Mouse (Mus musculus) liver, embryonic 13.5 days (tissue): ENCODE measurements around the gene Lhfpl4. TPM values are rescaled to one million over a fixed set of nuclear protein-coding genes. Genes with fewer than 3 reads are reported as not detected.
A peak's percentile ranks its signal among the peaks of the same experiment; 100 is the strongest.

ENCODE experiments used
- ATAC-seq: fragments of 200-750 bp; cut with Nextera tagmentation; 2 replicates; pipeline ENCODE4 v1.8.0; 2017; ENCODE audit warnings: low read depth, mild to moderate bottlenecking, moderate number of reproducible peaks, moderate library complexity
- DNase-seq: peaks from one replicate; pipeline ENCODE4 v3.0.0; 2022
- H3K27ac ChIP-seq: fragments of 300-500 bp; sonication (generic); 2 replicates; pipeline ENCODE4 v1.5.1; 2015; ENCODE audit warnings: moderate library complexity, mild to moderate bottlenecking, inconsistent platforms
- H3K27me3 ChIP-seq: fragments of 300-500 bp; sonication (generic); 2 replicates; pipeline ENCODE4 v1.6.1; 2015; ENCODE audit warnings: mild to moderate bottlenecking, inconsistent platforms
- H3K36me3 ChIP-seq: fragments of 300-500 bp; sonication (generic); 2 replicates; pipeline ENCODE4 v1.6.1; 2015; ENCODE audit warnings: mild to moderate bottlenecking, inconsistent platforms
- H3K4me1 ChIP-seq: fragments of 300-500 bp; sonication (generic); replicated peaks from 2 replicates; pipeline ENCODE4 v1.6.1; 2015; ENCODE audit warnings: inconsistent platforms
- H3K4me2 ChIP-seq: fragments of 300-500 bp; sonication (generic); 2 replicates; pipeline ENCODE4 v1.6.1; 2015; ENCODE audit warnings: inconsistent platforms, mild to moderate bottlenecking, moderate library complexity
- H3K4me3 ChIP-seq: fragments of 300-500 bp; sonication (generic); replicated peaks from 2 replicates; pipeline ENCODE4 v1.5.1; 2015; ENCODE audit warnings: mild to moderate bottlenecking, inconsistent platforms
- H3K9ac ChIP-seq: fragments of 300-500 bp; sonication (generic); 2 replicates; pipeline ENCODE4 v1.6.1; 2015; ENCODE audit warnings: mild to moderate bottlenecking, inconsistent platforms
- H3K9me3 ChIP-seq: fragments of 300-500 bp; sonication (generic); replicated peaks from 2 replicates; pipeline ENCODE4 v1.6.1; 2016; ENCODE audit warnings: inconsistent platforms
- WGBS: fragments of 180-500 bp; shearing (Covaris S2); methylation state at CpG from one replicate; pipeline ENCODE4 v1.1.7; 2015; ENCODE audit not compliant: insufficient replicate concordance; 5-methylcytosine and 5-hydroxymethylcytosine counted together
- polyA plus RNA-seq: library from polyadenylated mRNA; unstranded; fragments of >200 nt; fragmentation: Nextera tagmentation; extraction: Ambion mirVana; gene quantifications from 2 replicates; pipeline ENCODE4 v1.2.1, GENCODE M21; 2015

The Lhfpl4 gene
- polyA plus RNA-seq, 1 experiment from 2014 or later, result 0.30 TPM

- ATAC-seq, result no peak
- Histone ChIP-seq H3K27me3 (no peaks in the 10 kb centered on the region), H3K4me3 (no peak overlapping the region), H3K4me1 (no peaks in the 10 kb centered on the region), H3K4me2 (no peak overlapping the region), H3K9me3 (no peaks in the 10 kb centered on the region), H3K36me3 (no peaks in the 10 kb centered on the region), H3K9ac (no peak overlapping the region), H3K27ac (no peak overlapping the region)
- WGBS, result 60% methylated on average over 21 of the region's 21 CpGs
- no peak for DNase-seq
Measured at GRCm38 (mm10) chr6:113184866-113185525, 10.2 kb downstream of the Lhfpl4 start.

GRCm38 (mm10) chr6:113184163-113184562, 11.0 kb downstream of the Lhfpl4 start:
- H3K9me3 ChIP-seq, result no peaks in the 10 kb centered on the region
- no peak overlapping the region for H3K9ac ChIP-seq
- H3K27me3 ChIP-seq, result no peaks in the 10 kb centered on the region
- no peak overlapping the region for H3K27ac ChIP-seq
- H3K4me3 ChIP-seq, result no peak overlapping the region
- H3K36me3 ChIP-seq, result no peaks in the 10 kb centered on the region
- WGBS, result 58% methylated on average over 9 of the region's 9 CpGs
- H3K4me2 ChIP-seq, result no peak overlapping the region
- ATAC-seq (no peak), DNase-seq (no peak)
- H3K4me1 ChIP-seq, result no peaks in the 10 kb centered on the region

- no peaks in the 10 kb centered on the region for H3K4me1 ChIP-seq
- ATAC-seq (no peak), DNase-seq (no peak)
- no peak overlapping the region for H3K4me3 ChIP-seq
- no peaks in the 10 kb centered on the region for H3K9me3 ChIP-seq
- no peak overlapping the region for H3K4me2 ChIP-seq
- H3K36me3 ChIP-seq, result no peaks in the 10 kb centered on the region
- no peak overlapping the region for H3K9ac ChIP-seq
- WGBS, result 31% methylated on average over 4 of the region's 4 CpGs
- no peak overlapping the region for H3K27ac ChIP-seq
- H3K27me3 ChIP-seq, result no peaks in the 10 kb centered on the region
Measured at GRCm38 (mm10) chr6:113179195-113179733, 15.9 kb downstream of the Lhfpl4 start.

- H3K36me3 ChIP-seq, result no peaks in the 10 kb centered on the region
- no peak for DNase-seq
- 23% methylated on average over 13 of the region's 14 CpGs for WGBS
- H3K4me2 ChIP-seq, result no peak overlapping the region
- no peak overlapping the region for H3K4me3 ChIP-seq
- ATAC-seq, result 0 out of 2 replicates have a peak, but pooled peaks have one; percentile 15
- no peaks in the 10 kb centered on the region for H3K27me3 ChIP-seq
- no peak overlapping the region for H3K9ac ChIP-seq
- H3K4me1 ChIP-seq, result no peaks in the 10 kb centered on the region
- H3K9me3 ChIP-seq, result no peaks in the 10 kb centered on the region
- no peak overlapping the region for H3K27ac ChIP-seq
Measured at GRCm38 (mm10) chr6:113178286-113179194, 16.6 kb downstream of the Lhfpl4 start.

GRCm38 (mm10) chr6:113176613-113177012, 18.6 kb downstream of the Lhfpl4 start:
- no peak overlapping the region for H3K27ac ChIP-seq
- ATAC-seq, result no peak
- WGBS, result 75% methylated on average over 8 of the region's 8 CpGs
- H3K27me3 ChIP-seq, result no peaks in the 10 kb centered on the region
- no peak overlapping the region for H3K9ac ChIP-seq
- H3K9me3 ChIP-seq, result no peaks in the 10 kb centered on the region
- H3K4me1 ChIP-seq, result no peaks in the 10 kb centered on the region
- no peak for DNase-seq
- no peaks in the 10 kb centered on the region for H3K36me3 ChIP-seq
- H3K4me3 ChIP-seq, result no peak overlapping the region
- H3K4me2 ChIP-seq, result no peak overlapping the region

- Histone ChIP-seq H3K9me3 (no peaks in the 10 kb centered on the region), H3K27me3 (no peaks in the 10 kb centered on the region), H3K4me1 (no peaks in the 10 kb centered on the region), H3K27ac (no peak overlapping the region), H3K4me3 (no peak overlapping the region), H3K36me3 (no peaks in the 10 kb centered on the region), H3K9ac (no peak overlapping the region), H3K4me2 (no peak overlapping the region)
- 79% methylated on average over 3 of the region's 3 CpGs for WGBS
- DNase-seq (no peak), ATAC-seq (0 out of 2 replicates have a peak, but pooled peaks have one; percentile 19)
Measured at GRCm38 (mm10) chr6:113175469-113175868, 19.7 kb downstream of the Lhfpl4 start.

DNA sequence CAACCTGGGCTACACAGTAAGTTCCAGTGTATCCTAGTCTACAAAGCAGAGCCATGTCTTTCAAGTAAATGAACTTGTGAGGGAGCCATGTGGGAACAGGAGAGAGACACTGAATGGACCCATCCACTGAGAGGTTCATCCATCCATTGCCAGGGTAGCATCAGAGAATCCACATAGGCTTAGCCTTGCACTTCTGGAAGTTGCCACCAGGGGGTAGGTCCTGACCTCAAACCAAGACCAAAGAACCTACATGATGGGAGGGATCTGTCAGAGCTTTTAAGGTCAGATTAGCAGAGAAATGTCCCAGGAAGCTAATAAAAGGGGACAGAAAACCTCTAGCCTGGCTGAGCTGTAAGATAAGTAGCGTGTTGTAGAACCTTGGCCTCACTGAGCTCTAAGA, 22.6 kb downstream of the Lhfpl4 start:
- Histone ChIP-seq H3K4me2 (no peak overlapping the region), H3K9ac (no peak overlapping the region), H3K27me3 (no peaks in the 10 kb centered on the region), H3K27ac (no peak overlapping the region), H3K4me1 (no peaks in the 10 kb centered on the region), H3K9me3 (no peaks in the 10 kb centered on the region), H3K4me3 (no peak overlapping the region), H3K36me3 (no peaks in the 10 kb centered on the region)
- 18% methylated on average over 1 of the region's 1 CpGs for WGBS
- ATAC-seq (no peak), DNase-seq (peak; percentile 24)

- DNase-seq (no peak), ATAC-seq (no peak)
- no peaks in the 10 kb centered on the region for H3K9me3 ChIP-seq
- H3K27me3 ChIP-seq, result no peaks in the 10 kb centered on the region
- H3K9ac ChIP-seq, result no peak overlapping the region
- H3K27ac ChIP-seq, result no peak overlapping the region
- no peak overlapping the region for H3K4me2 ChIP-seq
- H3K4me3 ChIP-seq, result no peak overlapping the region
- no peaks in the 10 kb centered on the region for H3K36me3 ChIP-seq
- H3K4me1 ChIP-seq, result no peaks in the 10 kb centered on the region
Measured at GRCm38 (mm10) chr6:113172011-113172410, 23.2 kb downstream of the Lhfpl4 start.

- H3K9ac ChIP-seq, result no peak overlapping the region
- no peak overlapping the region for H3K4me2 ChIP-seq
- WGBS, result 77% methylated on average over 8 of the region's 8 CpGs
- no peaks in the 10 kb centered on the region for H3K9me3 ChIP-seq
- no peak for DNase-seq
- no peak overlapping the region for H3K4me3 ChIP-seq
- no peaks in the 10 kb centered on the region for H3K4me1 ChIP-seq
- H3K27me3 ChIP-seq, result no peaks in the 10 kb centered on the region
- no peaks in the 10 kb centered on the region for H3K36me3 ChIP-seq
- no peak for ATAC-seq
- no peak overlapping the region for H3K27ac ChIP-seq
Measured at GRCm38 (mm10) chr6:113170651-113171050, 24.5 kb downstream of the Lhfpl4 start.

DNA sequence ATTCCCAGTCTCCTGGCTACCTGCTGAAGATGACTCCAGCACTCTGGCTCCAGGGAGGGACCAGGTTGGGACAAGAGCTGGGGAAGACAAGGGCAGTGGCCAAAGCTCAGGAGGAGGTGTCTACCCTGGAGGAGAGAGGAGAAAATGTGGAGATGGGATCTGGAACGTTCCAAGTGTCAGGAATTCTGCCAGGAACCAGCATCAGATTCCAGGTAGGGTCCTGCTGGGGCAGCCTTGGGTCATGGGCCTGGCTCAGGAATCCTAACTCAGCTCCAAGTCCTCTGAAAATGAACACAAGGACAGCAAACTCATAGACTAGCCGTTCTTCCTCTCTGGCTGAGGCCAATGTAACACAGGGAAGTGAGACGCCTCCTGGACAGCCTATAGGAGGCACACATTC, 25.3 kb downstream of the Lhfpl4 start:
- Histone ChIP-seq H3K36me3 (no peaks in the 10 kb centered on the region), H3K4me1 (no peaks in the 10 kb centered on the region), H3K27ac (no peak overlapping the region), H3K9ac (no peak overlapping the region), H3K4me2 (no peak overlapping the region), H3K4me3 (no peak overlapping the region), H3K27me3 (no peaks in the 10 kb centered on the region), H3K9me3 (no peaks in the 10 kb centered on the region)
- ATAC-seq (no peak), DNase-seq (no peak)
- 43% methylated on average over 3 of the region's 3 CpGs for WGBS

GRCm38 (mm10) chr6:113168316-113168975, 26.7 kb downstream of the Lhfpl4 start:
- ATAC-seq, result no peak
- H3K9ac ChIP-seq, result no peak overlapping the region
- WGBS, result 66% methylated on average over 7 of the region's 7 CpGs

More at GRCm38 (mm10) chr6:113168316-113168975, 26.7 kb downstream of the Lhfpl4 start:
- no peaks in the 10 kb centered on the region for H3K9me3 ChIP-seq
- no peaks in the 10 kb centered on the region for H3K4me1 ChIP-seq
- DNase-seq, result no peak
- H3K27ac ChIP-seq, result no peak overlapping the region
- H3K4me3 ChIP-seq, result no peak overlapping the region
- no peaks in the 10 kb centered on the region for H3K27me3 ChIP-seq
- no peaks in the 10 kb centered on the region for H3K36me3 ChIP-seq
- no peak overlapping the region for H3K4me2 ChIP-seq
